Mouse (Mus musculus): Measurements from ENCODE around the gene Fras1. TPM values are rescaled to one million over a fixed set of nuclear protein-coding genes. Genes with fewer than 3 reads are reported as not detected.

The Fras1 gene
- total and polyA plus RNA-seq, 2 experiments, result 0.75 to 1.1 TPM

- Histone ChIP-seq H3K4me3 (ENCODE audit: insufficient read depth, low read depth, low read length) (no peak overlapping the region), H3K27me3 (ENCODE audit: control insufficient read depth, insufficient read depth, low read length) (no peaks in the 10 kb centered on the region), H3K4me1 (ENCODE audit: control insufficient read depth, insufficient read depth, low read length) (no peaks in the 10 kb centered on the region), H3K27ac (replicated peaks; ENCODE audit: insufficient read depth, low read depth, low read length) (no peak overlapping the region), H3K9ac (ENCODE audit: low read depth, low read length) (no peak overlapping the region), H3K36me3 (ENCODE audit: control insufficient read depth, insufficient read depth, low read length) (no peaks in the 10 kb centered on the region), H3K79me2 (ENCODE audit: control insufficient read depth, insufficient read depth, low read length) (no peaks in the 10 kb centered on the region)
- peak; percentile 24 for DNase-seq (ENCODE audit: extremely low read depth, low read depth, low spot score)
- TF ChIP-seq POLR2A (IDR thresholded peaks at IDR 0.05; ENCODE audit: extremely low read depth, insufficient read depth, low read length), result no peak
- peak; percentile 69 for TF ChIP-seq CTCF (IDR thresholded peaks at IDR 0.05; ENCODE audit: low read depth, low read length)
Observed at GRCm38 (mm10) chr5:96351963-96352362, 21.8 kb upstream of the Fras1 start.

GRCm38 (mm10) chr5:96363950-96364349 lies 9.8 kb upstream of the Fras1 start:
- no peak overlapping the region for H3K4me3 ChIP-seq (ENCODE audit: insufficient read depth, low read depth, low read length)
- H3K27ac ChIP-seq (replicated peaks; ENCODE audit: insufficient read depth, low read depth, low read length), result no peak overlapping the region
- H3K4me1 ChIP-seq (ENCODE audit: control insufficient read depth, insufficient read depth, low read length), result no peaks in the 10 kb centered on the region
- no peaks in the 10 kb centered on the region for H3K79me2 ChIP-seq (ENCODE audit: control insufficient read depth, insufficient read depth, low read length)
- WGBS, result 79% methylated on average over 4 of the region's 4 CpGs
- no peaks in the 10 kb centered on the region for H3K27me3 ChIP-seq (ENCODE audit: control insufficient read depth, insufficient read depth, low read length)
- H3K36me3 ChIP-seq (ENCODE audit: control insufficient read depth, insufficient read depth, low read length), result no peaks in the 10 kb centered on the region
- DNase-seq (ENCODE audit: extremely low read depth, low read depth, low spot score), result no peak
- no peak overlapping the region for H3K9ac ChIP-seq (ENCODE audit: low read depth, low read length)
- TF ChIP-seq POLR2A (IDR thresholded peaks at IDR 0.05; ENCODE audit: extremely low read depth, insufficient read depth, low read length) (no peak), CTCF (IDR thresholded peaks at IDR 0.05; ENCODE audit: low read depth, low read length) (no peak)

DNA sequence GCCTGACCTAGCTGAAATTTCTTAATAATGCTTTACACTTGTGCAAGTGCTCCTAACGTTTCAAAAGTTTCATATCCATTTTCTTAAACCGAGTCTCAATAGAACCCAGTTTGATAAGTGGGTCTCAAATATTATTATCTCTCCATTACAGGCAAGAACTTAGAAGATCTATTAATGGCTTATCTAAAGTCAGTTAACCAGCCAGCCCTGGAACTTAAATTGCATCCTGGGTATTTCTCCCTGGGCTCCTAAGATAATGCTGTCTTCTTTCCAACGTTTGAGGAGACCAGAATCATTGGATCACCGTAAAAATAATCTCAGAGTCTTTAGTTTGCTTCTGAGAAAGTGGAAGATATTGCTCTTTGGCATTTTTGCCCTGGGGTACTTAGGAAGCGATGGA lies 8.2 kb upstream of the Fras1 start:
- WGBS, result 79% methylated on average over 5 of the region's 5 CpGs
- Histone ChIP-seq H3K4me1 (ENCODE audit: control insufficient read depth, insufficient read depth, low read length) (no peaks in the 10 kb centered on the region), H3K79me2 (ENCODE audit: control insufficient read depth, insufficient read depth, low read length) (no peaks in the 10 kb centered on the region), H3K27ac (replicated peaks; ENCODE audit: insufficient read depth, low read depth, low read length) (no peak overlapping the region), H3K36me3 (ENCODE audit: control insufficient read depth, insufficient read depth, low read length) (no peaks in the 10 kb centered on the region), H3K9ac (ENCODE audit: low read depth, low read length) (no peak overlapping the region), H3K4me3 (ENCODE audit: insufficient read depth, low read depth, low read length) (no peak overlapping the region), H3K27me3 (ENCODE audit: control insufficient read depth, insufficient read depth, low read length) (no peaks in the 10 kb centered on the region)
- no peak for DNase-seq (ENCODE audit: extremely low read depth, low read depth, low spot score)
- no peak for TF ChIP-seq CTCF (IDR thresholded peaks at IDR 0.05; ENCODE audit: low read depth, low read length)

- no peak for DNase-seq (ENCODE audit: extremely low read depth, low read depth, low spot score)
- Histone ChIP-seq H3K4me1 (ENCODE audit: control insufficient read depth, insufficient read depth, low read length) (no peaks in the 10 kb centered on the region), H3K79me2 (ENCODE audit: control insufficient read depth, insufficient read depth, low read length) (no peaks in the 10 kb centered on the region), H3K27ac (replicated peaks; ENCODE audit: insufficient read depth, low read depth, low read length) (no peak overlapping the region), H3K27me3 (ENCODE audit: control insufficient read depth, insufficient read depth, low read length) (no peaks in the 10 kb centered on the region), H3K9ac (ENCODE audit: low read depth, low read length) (no peak overlapping the region), H3K36me3 (ENCODE audit: control insufficient read depth, insufficient read depth, low read length) (no peaks in the 10 kb centered on the region), H3K4me3 (ENCODE audit: insufficient read depth, low read depth, low read length) (no peak overlapping the region)
- no peak for TF ChIP-seq POLR2A (IDR thresholded peaks at IDR 0.05; ENCODE audit: extremely low read depth, insufficient read depth, low read length)
- TF ChIP-seq CTCF (IDR thresholded peaks at IDR 0.05; ENCODE audit: low read depth, low read length), result no peak
Observed at GRCm38 (mm10) chr5:96367260-96367659, 6.5 kb upstream of the Fras1 start.

DNA sequence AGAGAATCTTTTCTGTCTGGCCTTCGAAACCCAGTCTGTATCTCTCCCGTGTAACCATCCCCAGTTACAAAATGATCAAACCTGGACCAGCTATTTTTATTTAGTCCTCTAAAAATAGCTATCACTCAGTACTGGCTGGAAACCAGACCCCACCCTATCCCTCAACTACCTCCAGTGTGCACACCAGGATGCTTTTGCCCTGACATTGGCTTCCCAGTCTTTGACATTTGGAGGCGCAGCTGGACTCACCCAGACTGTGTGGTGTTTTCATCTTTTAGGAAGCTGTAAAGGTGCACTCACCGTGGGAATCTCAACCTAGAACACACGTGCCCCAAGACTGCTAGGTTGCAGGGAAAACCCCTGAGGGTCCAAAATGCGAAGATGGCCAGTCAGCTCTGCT lies 649 bp upstream of the Fras1 start:
- H3K27me3 ChIP-seq (ENCODE audit: control insufficient read depth, insufficient read depth, low read length), result no peaks in the 10 kb centered on the region

GRCm38 (mm10) chr5:96373986-96374901 lies 489 bp downstream of the Fras1 start:
- no peaks in the 10 kb centered on the region for H3K36me3 ChIP-seq (ENCODE audit: control insufficient read depth, insufficient read depth, low read length)
- H3K27me3 ChIP-seq (ENCODE audit: control insufficient read depth, insufficient read depth, low read length), result no peaks in the 10 kb centered on the region
- WGBS, result under 1% methylated on average over 73 of the region's 84 CpGs
- H3K9ac ChIP-seq (ENCODE audit: low read depth, low read length), result peak overlapping the region; percentile 23
- H3K79me2 ChIP-seq (ENCODE audit: control insufficient read depth, insufficient read depth, low read length), result no peaks in the 10 kb centered on the region
- DNase-seq (ENCODE audit: extremely low read depth, low read depth, low spot score), result peak; percentile 30
- H3K4me1 ChIP-seq (ENCODE audit: control insufficient read depth, insufficient read depth, low read length), result no peaks in the 10 kb centered on the region
- H3K4me3 ChIP-seq (ENCODE audit: insufficient read depth, low read depth, low read length), result peak overlapping the region; percentile 55
- H3K27ac ChIP-seq (replicated peaks; ENCODE audit: insufficient read depth, low read depth, low read length), result no peak overlapping the region
- TF ChIP-seq POLR2A (IDR thresholded peaks at IDR 0.05; ENCODE audit: extremely low read depth, insufficient read depth, low read length) (no peak), CTCF (IDR thresholded peaks at IDR 0.05; ENCODE audit: low read depth, low read length) (no peak)

More for the DNA sequence above, 649 bp upstream of the Fras1 start:
- H3K36me3 ChIP-seq (ENCODE audit: control insufficient read depth, insufficient read depth, low read length), result no peaks in the 10 kb centered on the region
- H3K79me2 ChIP-seq (ENCODE audit: control insufficient read depth, insufficient read depth, low read length), result no peaks in the 10 kb centered on the region
- WGBS, result 46% methylated on average over 6 of the region's 6 CpGs
- TF ChIP-seq POLR2A (IDR thresholded peaks at IDR 0.05; ENCODE audit: extremely low read depth, insufficient read depth, low read length) (no peak), CTCF (IDR thresholded peaks at IDR 0.05; ENCODE audit: low read depth, low read length) (no peak)
- no peaks in the 10 kb centered on the region for H3K4me1 ChIP-seq (ENCODE audit: control insufficient read depth, insufficient read depth, low read length)
- no peak overlapping the region for H3K27ac ChIP-seq (replicated peaks; ENCODE audit: insufficient read depth, low read depth, low read length)
- H3K4me3 ChIP-seq (ENCODE audit: insufficient read depth, low read depth, low read length), result no peak overlapping the region
- H3K9ac ChIP-seq (ENCODE audit: low read depth, low read length), result no peak overlapping the region
- DNase-seq (ENCODE audit: extremely low read depth, low read depth, low spot score), result no peak
